Mouse (Mus musculus) brain, embryonic 14.5 days (tissue): ENCODE data around the gene Slc5a10.

Source experiments
- CTCF ChIP-seq: fragments of 200-500 bp; IDR thresholded peaks from 2 replicates; pipeline ENCODE4 v1.5.1; 2012; ENCODE audit warnings: inconsistent platforms, mild to moderate bottlenecking, moderate library complexity, borderline replicate concordance; ENCODE audit not compliant: insufficient read depth, insufficient read length; ENCODE audit errors: extremely low read depth
- POLR2A ChIP-seq: fragments of 200-500 bp; IDR thresholded peaks from 2 replicates; pipeline ENCODE4 v1.6.1; 2012; ENCODE audit warnings: mild to moderate bottlenecking, inconsistent platforms, borderline replicate concordance; ENCODE audit not compliant: poor library complexity, insufficient read depth, insufficient read length, severe bottlenecking; ENCODE audit errors: extremely low read depth

- TF ChIP-seq POLR2A: no peak
- peak; percentile 41; the same call in 1 of the 2 replicates for TF ChIP-seq CTCF
These were observed 23.8 kb upstream of the Slc5a10 start for GRCm38 (mm10) chr11:61744460-61744859.
